Mouse (Mus musculus): ENCODE data around the gene Best3.

DNA sequence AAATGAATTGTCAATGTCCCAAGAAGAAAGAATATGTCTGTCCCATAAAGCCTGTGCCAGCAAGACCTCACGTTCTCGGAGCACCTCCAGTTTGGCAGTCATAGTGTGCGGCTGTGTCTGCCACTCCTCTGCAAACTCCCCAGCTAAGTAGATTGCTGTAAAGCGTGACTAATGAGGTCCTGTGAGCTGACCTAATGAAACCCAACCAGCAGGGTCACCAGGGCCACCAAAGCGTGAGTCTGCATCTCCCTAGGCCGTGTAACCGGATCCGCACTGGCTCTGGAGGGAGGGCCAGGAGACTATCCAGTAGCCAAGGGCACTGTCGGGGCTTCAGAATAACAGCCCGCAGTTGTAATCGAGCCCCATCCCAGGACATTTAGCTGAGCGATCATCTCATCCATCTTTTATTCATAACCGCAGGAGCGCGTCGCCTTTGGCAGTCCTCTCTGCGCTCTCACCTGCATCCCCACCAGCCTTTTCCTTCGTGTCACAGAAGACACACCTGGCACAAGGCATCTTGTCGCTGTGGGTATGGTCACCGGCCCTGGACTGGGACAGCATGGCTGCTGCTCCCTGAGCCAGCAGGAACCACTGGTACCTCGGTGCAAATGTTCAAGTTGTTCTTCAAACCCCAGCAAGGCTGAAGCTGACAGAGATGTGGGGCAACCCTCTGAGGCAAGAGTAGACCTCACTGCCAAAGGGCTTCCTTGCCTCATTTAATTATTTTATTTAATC is 35.1 kb downstream of the Best3 start:
- TF ChIP-seq MYOD1 (IDR thresholded peaks at IDR 0.05; ENCODE audit: control insufficient read depth in 1 of 3, insufficient read length in 2 of 3, low read depth in 2 of 3) (peak; percentile 60 to 86 (median 66)), POLR2A (IDR thresholded peaks at IDR 0.05; ENCODE audit: insufficient read length, low read depth) (no peak)

Measured in myocyte (in vitro differentiated cells).